Mouse (Mus musculus): Measurements from ENCODE around the gene Slc10a1.
A peak's percentile ranks its signal among the peaks of the same experiment; 100 is the strongest.

Gene Slc10a1

GRCm38 (mm10) chr12:80928881-80929280 lies 39.6 kb downstream of the Slc10a1 start:
- no peak for DNase-seq (ENCODE audit: inconsistent ontology term)

GRCm38 (mm10) chr12:80927518-80927917 lies 41.0 kb downstream of the Slc10a1 start:
- DNase-seq (ENCODE audit: inconsistent ontology term), result no peak

- DNase-seq (ENCODE audit: inconsistent ontology term), result no peak
Measured at GRCm38 (mm10) chr12:80926550-80926949, 42.0 kb downstream of the Slc10a1 start.

GRCm38 (mm10) chr12:80925919-80926318 lies 42.6 kb downstream of the Slc10a1 start:
- DNase-seq (ENCODE audit: inconsistent ontology term), result peak; percentile 6

GRCm38 (mm10) chr12:80924205-80924604 lies 44.3 kb downstream of the Slc10a1 start:
- no peak for DNase-seq (ENCODE audit: inconsistent ontology term)

GRCm38 (mm10) chr12:80923602-80924001 lies 44.9 kb downstream of the Slc10a1 start:
- no peak for DNase-seq (ENCODE audit: inconsistent ontology term)

- no peak for DNase-seq (ENCODE audit: inconsistent ontology term)
Measured at GRCm38 (mm10) chr12:80922869-80923268, 45.6 kb downstream of the Slc10a1 start.

- no peak for DNase-seq (ENCODE audit: inconsistent ontology term)
Measured at GRCm38 (mm10) chr12:80921301-80921700, 47.2 kb downstream of the Slc10a1 start.

GRCm38 (mm10) chr12:80917764-80918163 lies 50.7 kb downstream of the Slc10a1 start:
- no peak for DNase-seq (ENCODE audit: inconsistent ontology term)

- no peak for DNase-seq (ENCODE audit: inconsistent ontology term)
Measured at GRCm38 (mm10) chr12:80909631-80910030, 58.9 kb downstream of the Slc10a1 start.

Measured in Muller cell, postnatal 12 days (primary cell).